Mouse (Mus musculus): ENCODE results near the gene Hdgfl3. TPM values are rescaled to one million over a fixed set of nuclear protein-coding genes. Genes with fewer than 3 reads are reported as not detected.

Hdgfl3 gene
- polyA plus RNA-seq, 1 experiment = not detected

GRCm38 (mm10) chr7:81849214-81849613, 85.1 kb downstream of the Hdgfl3 start:
- TF ChIP-seq GATA1 (IDR thresholded peaks at IDR 0.05; ENCODE audit: low read length) = no peak

GRCm38 (mm10) chr7:81847777-81848176, 86.5 kb downstream of the Hdgfl3 start:
- TF ChIP-seq GATA1 (IDR thresholded peaks at IDR 0.05; ENCODE audit: low read length) = no peak

- no peak for TF ChIP-seq GATA1 (IDR thresholded peaks at IDR 0.05; ENCODE audit: low read length)
Observed at GRCm38 (mm10) chr7:81847010-81847409, 87.3 kb downstream of the Hdgfl3 start.

GRCm38 (mm10) chr7:81846008-81846407, 88.3 kb downstream of the Hdgfl3 start:
- no peak for TF ChIP-seq GATA1 (IDR thresholded peaks at IDR 0.05; ENCODE audit: low read length)

- TF ChIP-seq GATA1 (IDR thresholded peaks at IDR 0.05; ENCODE audit: low read length) = no peak
Observed at GRCm38 (mm10) chr7:81845313-81845712, 89.0 kb downstream of the Hdgfl3 start.

GRCm38 (mm10) chr7:81844801-81845200, 89.5 kb downstream of the Hdgfl3 start:
- TF ChIP-seq GATA1 (IDR thresholded peaks at IDR 0.05; ENCODE audit: low read length) = no peak

- no peak for TF ChIP-seq GATA1 (IDR thresholded peaks at IDR 0.05; ENCODE audit: low read length)
Observed at GRCm38 (mm10) chr7:81843903-81844302, 90.4 kb downstream of the Hdgfl3 start.

GRCm38 (mm10) chr7:81842998-81843397, 91.3 kb downstream of the Hdgfl3 start:
- TF ChIP-seq GATA1 (IDR thresholded peaks at IDR 0.05; ENCODE audit: low read length) = no peak

- TF ChIP-seq GATA1 (IDR thresholded peaks at IDR 0.05; ENCODE audit: low read length) = no peak
Observed at GRCm38 (mm10) chr7:81842141-81842540, 92.1 kb downstream of the Hdgfl3 start.

- TF ChIP-seq GATA1 (IDR thresholded peaks at IDR 0.05; ENCODE audit: low read length) = no peak
Observed at GRCm38 (mm10) chr7:81841439-81841838, 92.8 kb downstream of the Hdgfl3 start.

- no peak for TF ChIP-seq GATA1 (IDR thresholded peaks at IDR 0.05; ENCODE audit: low read length)
Observed at GRCm38 (mm10) chr7:81840661-81841181, 93.6 kb downstream of the Hdgfl3 start.

GRCm38 (mm10) chr7:81839746-81840145, 94.5 kb downstream of the Hdgfl3 start:
- TF ChIP-seq GATA1 (IDR thresholded peaks at IDR 0.05; ENCODE audit: low read length) = no peak

- no peak for TF ChIP-seq GATA1 (IDR thresholded peaks at IDR 0.05; ENCODE audit: low read length)
Observed at GRCm38 (mm10) chr7:81835430-81835829, 98.8 kb downstream of the Hdgfl3 start.

GRCm38 (mm10) chr7:81834847-81835246, 99.4 kb downstream of the Hdgfl3 start:
- no peak for TF ChIP-seq GATA1 (IDR thresholded peaks at IDR 0.05; ENCODE audit: low read length)

Other genes with a start within 250 kb of the Hdgfl3 start
- 44.8 and 58.1 TPM in 2 replicates for gene Homer2, start 226.9 kb downstream of the Hdgfl3 start, polyA plus RNA-seq (2012)
- gene Ramac, start 171.5 kb downstream of the Hdgfl3 start, polyA plus RNA-seq (2012) = 18.7 and 33.8 TPM in 2 replicates
- 26.0 and 35.6 TPM in 2 replicates for gene 3110040N11Rik, start 145.0 kb downstream of the Hdgfl3 start, polyA plus RNA-seq (2012)
- 22.0 and 34.1 TPM in 2 replicates for gene Btbd1, start 105.0 kb downstream of the Hdgfl3 start, polyA plus RNA-seq (2012)
- gene Gm10160, start 78.7 kb downstream of the Hdgfl3 start, polyA plus RNA-seq (2012) = not detected in 2 replicates
- gene Tm6sf1, start 75.5 kb downstream of the Hdgfl3 start, polyA plus RNA-seq (2012) = 0.02 TPM in 1 of 2 replicates, not detected in the other
- not detected in 2 replicates for gene Bnc1, start 57.8 kb upstream of the Hdgfl3 start, polyA plus RNA-seq (2012)
- gene Sh3gl3, start 239.4 kb upstream of the Hdgfl3 start, polyA plus RNA-seq (2012) = not detected in 2 replicates

Data from G1E-ER4 (cell line).